Mouse (Mus musculus) CH12.LX (cell line): ENCODE measurements around the gene Lbhd1. TPM values are rescaled to one million over a fixed set of nuclear protein-coding genes. Genes with fewer than 3 reads are reported as not detected.

Experiments used
- DNase-seq: peaks from one replicate; pipeline ENCODE4 v3.0.0-alpha.2; 2013; ENCODE audit errors: extremely low read depth
- H3K27ac ChIP-seq: 2 replicates; pipeline ENCODE4 v1.5.1; 2012; ENCODE audit warnings: low read depth, mild to moderate bottlenecking, control low read depth, moderate library complexity; ENCODE audit not compliant: insufficient read depth
- H3K27me3 ChIP-seq: replicated peaks from 2 replicates; pipeline ENCODE3; 2012; ENCODE audit warnings: inconsistent platforms
- H3K36me3 ChIP-seq, 2 experiments: replicated peaks in 1 of 2; 2 replicates each; pipeline versions ENCODE3 to v1.6.1; 2012; ENCODE audit warnings: inconsistent platforms in 1 of 2, low read length in 1 of 2, mild to moderate bottlenecking in 1 of 2, mixed read lengths in 1 of 2, moderate library complexity in 1 of 2; ENCODE audit not compliant: control insufficient read depth in 1 of 2, insufficient read depth in 1 of 2
- H3K4me1 ChIP-seq, 2 experiments: 2 replicates each; pipeline ENCODE4 v1.6.1; 2012; ENCODE audit warnings: inconsistent platforms in 1 of 2, moderate library complexity in 1 of 2; ENCODE audit not compliant: insufficient read depth in 2 of 2, control insufficient read depth in 1 of 2
- H3K4me2 ChIP-seq: 2 replicates; pipeline ENCODE4 v1.6.1; 2012; ENCODE audit warnings: low read depth, mild to moderate bottlenecking, control low read depth; ENCODE audit not compliant: poor library complexity, insufficient read depth, severe bottlenecking
- H3K4me3 ChIP-seq, 3 experiments: fragments of 150-350 bp in 1 of 3; sonication (generic) in 1 of 3; replicated peaks in 1 of 3; 2 replicates each; pipeline versions ENCODE3 to v1.5.1; 2011 to 2012; ENCODE audit warnings: low read depth in 2 of 3, low read length in 2 of 3, mild to moderate bottlenecking in 2 of 3, moderate library complexity in 2 of 3, control low read depth in 1 of 3, improper control_type of control experiment in 1 of 3, inconsistent platforms in 1 of 3, mixed read lengths in 1 of 3; ENCODE audit not compliant: poor library complexity in 1 of 3
- H3K79me2 ChIP-seq: replicated peaks from 2 replicates; pipeline ENCODE4 v1.6.1; 2012; ENCODE audit warnings: mild to moderate bottlenecking, moderate library complexity; ENCODE audit not compliant: control insufficient read depth, poor library complexity, insufficient read depth, severe bottlenecking; ENCODE audit errors: extremely low read depth
- H3K9ac ChIP-seq: 2 replicates; pipeline ENCODE4 v1.6.1; 2012; ENCODE audit warnings: low read depth, mild to moderate bottlenecking, control low read depth, moderate library complexity; ENCODE audit not compliant: insufficient read depth
- H3K9me3 ChIP-seq: replicated peaks from 2 replicates; pipeline ENCODE3; 2012; ENCODE audit warnings: low read length, inconsistent platforms, mixed read lengths
- BHLHE40 ChIP-seq: IDR thresholded peaks from 2 replicates; pipeline ENCODE4 v1.6.1; 2011; ENCODE audit warnings: mild to moderate bottlenecking, low read depth, low read length, improper control_type of control experiment
- CHD1 ChIP-seq: IDR thresholded peaks from 2 replicates; pipeline ENCODE4 v1.6.1; 2012; ENCODE audit warnings: low read depth, low read length, improper control_type of control experiment, inconsistent platforms
- CHD2 ChIP-seq: IDR thresholded peaks from 2 replicates; pipeline ENCODE4 v1.6.1; 2011; ENCODE audit warnings: low read length, improper control_type of control experiment
- CTCF ChIP-seq, 2 experiments: IDR thresholded peaks in 1 of 2; conservative IDR thresholded peaks in 1 of 2; 2 replicates each; pipeline ENCODE4 v1.5.1; 2011 to 2012; ENCODE audit warnings: low read depth in 2 of 2, low read length in 2 of 2, improper control_type of control experiment in 1 of 2, inconsistent platforms in 1 of 2, mild to moderate bottlenecking in 1 of 2, moderate library complexity in 1 of 2
- EP300 ChIP-seq: IDR thresholded peaks from 2 replicates; pipeline ENCODE4 v1.6.1; 2011; ENCODE audit warnings: low read length, improper control_type of control experiment
- ETS1 ChIP-seq: conservative IDR thresholded peaks from 2 replicates; pipeline ENCODE4 v1.6.1; 2012; ENCODE audit warnings: low read depth, mild to moderate bottlenecking, inconsistent platforms, low read length, improper control_type of control experiment, moderate library complexity
- GABPA ChIP-seq: IDR thresholded peaks from 2 replicates; pipeline ENCODE4 v1.6.1; 2012; ENCODE audit warnings: low read depth, low read length, improper control_type of control experiment, inconsistent platforms; ENCODE audit not compliant: insufficient replicate concordance
- JUN ChIP-seq: IDR thresholded peaks from 2 replicates; pipeline ENCODE4 v1.6.1; 2011; ENCODE audit warnings: low read depth, mild to moderate bottlenecking, low read length, improper control_type of control experiment, moderate library complexity; ENCODE audit not compliant: insufficient read depth
- KAT2A ChIP-seq: IDR thresholded peaks from 2 replicates; pipeline ENCODE4 v1.6.1; 2012; ENCODE audit warnings: low read length, improper control_type of control experiment, inconsistent platforms; ENCODE audit not compliant: insufficient replicate concordance
- MAFK ChIP-seq: IDR thresholded peaks from 2 replicates; pipeline ENCODE4 v1.6.1; 2011; ENCODE audit warnings: low read length, improper control_type of control experiment; ENCODE audit not compliant: insufficient replicate concordance
- MEF2A ChIP-seq: IDR thresholded peaks from 2 replicates; pipeline ENCODE4 v1.6.1; 2014; ENCODE audit warnings: low read depth, mild to moderate bottlenecking, inconsistent platforms, low read length, improper control_type of control experiment, borderline replicate concordance
- MXI1 ChIP-seq: IDR thresholded peaks from 2 replicates; pipeline ENCODE4 v1.6.1; 2011; ENCODE audit warnings: mild to moderate bottlenecking, low read depth, low read length, improper control_type of control experiment
- NELFE ChIP-seq: IDR thresholded peaks from 2 replicates; pipeline ENCODE4 v1.6.1; 2011; ENCODE audit warnings: low read depth, low read length, improper control_type of control experiment
- PAX5 ChIP-seq: IDR thresholded peaks from 2 replicates; pipeline ENCODE4 v1.6.1; 2012; ENCODE audit warnings: low read length, inconsistent platforms, mixed read lengths
- POLR2A ChIP-seq: IDR thresholded peaks from 2 replicates; pipeline ENCODE4 v1.6.1; 2011; ENCODE audit warnings: low read depth, mild to moderate bottlenecking, improper control_type of control experiment, low read length
- RAD21 ChIP-seq: IDR thresholded peaks from 2 replicates; pipeline ENCODE4 v1.6.1; 2011; ENCODE audit warnings: low read depth, mild to moderate bottlenecking, low read length, improper control_type of control experiment, moderate library complexity
- RCOR1 ChIP-seq: conservative IDR thresholded peaks from 2 replicates; pipeline ENCODE4 v1.6.1; 2012; ENCODE audit warnings: low read depth, mild to moderate bottlenecking, inconsistent platforms, low read length, improper control_type of control experiment
- SIN3A ChIP-seq: IDR thresholded peaks from 2 replicates; pipeline ENCODE4 v1.6.1; 2012; ENCODE audit warnings: low read length, improper control_type of control experiment, inconsistent platforms
- TCF12 ChIP-seq: IDR thresholded peaks from 2 replicates; pipeline ENCODE4 v1.6.1; 2014; ENCODE audit warnings: low read depth, mild to moderate bottlenecking, inconsistent platforms, low read length, improper control_type of control experiment
- UBTF ChIP-seq: IDR thresholded peaks from 2 replicates; pipeline ENCODE4 v1.6.1; 2012; ENCODE audit warnings: low read depth, mild to moderate bottlenecking, inconsistent platforms, low read length, improper control_type of control experiment, moderate library complexity
- USF1 ChIP-seq: IDR thresholded peaks from 2 replicates; pipeline ENCODE4 v1.6.1; 2014; ENCODE audit warnings: low read depth, mild to moderate bottlenecking, inconsistent platforms, low read length, improper control_type of control experiment
- USF2 ChIP-seq: conservative IDR thresholded peaks from 2 replicates; pipeline ENCODE4 v1.6.1; 2011; ENCODE audit warnings: low read depth, low read length, improper control_type of control experiment
- ZC3H11A ChIP-seq: IDR thresholded peaks from 2 replicates; pipeline ENCODE4 v1.6.1; 2012; ENCODE audit warnings: low read depth, mild to moderate bottlenecking, inconsistent platforms, low read length, improper control_type of control experiment
- ZKSCAN1 ChIP-seq: IDR thresholded peaks from 2 replicates; pipeline ENCODE4 v1.6.1; 2012; ENCODE audit warnings: low read depth, inconsistent platforms, low read length, improper control_type of control experiment, borderline replicate concordance
- ZMIZ1 ChIP-seq: IDR thresholded peaks from 2 replicates; pipeline ENCODE4 v1.6.1; 2012; ENCODE audit warnings: low read depth, mild to moderate bottlenecking, inconsistent platforms, low read length, improper control_type of control experiment
- ZNF384 ChIP-seq: IDR thresholded peaks from 2 replicates; pipeline ENCODE4 v1.6.1; 2012; ENCODE audit warnings: low read depth, low read length, improper control_type of control experiment, inconsistent platforms
- dilution Hi-C: fragments of 300-500 bp; cut with MboI; formaldehyde crosslinking; loops from 2 replicates; pipeline ENCODE4 v1.14.3; 2020; ENCODE audit warnings: low sequenced_read_pairs; ENCODE audit not compliant: extremely low pct_unique_long_range_greater_than_20kb, extremely low pct_ligation_motif_present
- in situ Hi-C: fragments of 300-500 bp; cut with MboI; formaldehyde crosslinking; loops from 3 replicates; pipeline ENCODE4 v1.14.3; 2019; ENCODE audit warnings: low sequenced_read_pairs, low pct_ligation_motif_present, low pct_unique_long_range_greater_than_20kb, mixed read lengths
- polyA plus RNA-seq: library from polyadenylated mRNA; unstranded; fragments of >175 nt; gene quantifications from 2 replicates; pipeline ENCODE4 v1.2.1, GENCODE M21; 2012; ENCODE audit warnings: low read depth; ENCODE audit not compliant: insufficient read length
- total RNA-seq, 2 experiments: library from RNA; depleted of rRNA; stranded (reverse); fragments of 300-350 nt in 1 of 2; fragments of >200 nt in 1 of 2; gene quantifications; 2 replicates each; pipeline ENCODE4 v1.2.3; 2012 to 2014

Lbhd1 gene
- total and polyA plus RNA-seq, 3 experiments: 7.5 to 50.4 (median 15.6) TPM

- TF ChIP-seq ZMIZ1: peak; percentile 57; the same call in 1 of the 2 replicates
- TF ChIP-seq CHD2: no peak
- peak; percentile 63; the same call in 1 of the 2 replicates for TF ChIP-seq TCF12
- TF ChIP-seq RAD21: no peak
- no peak for TF ChIP-seq ZC3H11A
- TF ChIP-seq ETS1: no peak
- no peak for TF ChIP-seq USF2
- no peak for TF ChIP-seq PAX5
- peak; percentile 62; the same call in 1 of the 2 replicates for TF ChIP-seq POLR2A
- peak; percentile 72 for TF ChIP-seq SIN3A
- no peak for TF ChIP-seq GABPA
- 0 out of 2 replicates have a peak, but pooled peaks have one; percentile 53 for TF ChIP-seq KAT2A
- TF ChIP-seq ZNF384: no peak
- TF ChIP-seq EP300: no peak
- peak; percentile 68; the same call in 1 of the 2 replicates for TF ChIP-seq UBTF
Observed at GRCm38 (mm10) chr19:8929224-8930088, 45.9 kb downstream of the Lbhd1 start, which contains the start of the genes Rom1 and Eml3 (continued).

DNA sequence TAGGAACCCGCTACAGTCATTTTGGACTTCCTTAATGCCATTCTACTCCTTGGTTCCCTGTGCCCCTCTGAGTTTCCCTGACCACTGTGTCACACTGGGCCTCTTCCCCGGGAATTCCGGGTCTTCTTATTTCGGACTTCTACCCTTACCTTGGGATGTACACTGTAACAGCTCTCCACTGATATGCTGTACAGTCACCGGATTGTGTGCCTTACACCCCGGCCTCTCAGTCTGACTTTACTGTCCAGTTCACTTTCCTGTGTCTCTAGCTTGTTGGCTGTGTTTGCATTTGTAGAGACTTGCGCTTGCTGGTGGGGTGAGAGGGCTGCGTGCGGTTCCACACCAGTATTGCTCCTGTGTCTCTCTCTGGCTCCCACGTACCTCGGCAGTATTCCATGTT lies 46.6 kb downstream of the Lbhd1 start:
- peak overlapping the region; percentile 75 for H3K27ac ChIP-seq
- H3K36me3 ChIP-seq: peaks cover 42 to 78% of the 10 kb centered on the region in 2 experiments
- in situ Hi-C loops: no loop called here
- no peaks in the 10 kb centered on the region for H3K9me3 ChIP-seq
- H3K9ac ChIP-seq: peak overlapping the region; percentile 83
- peaks cover 12 to 31% of the 10 kb centered on the region in 2 experiments; a peak in 3 of 4 replicates for H3K4me1 ChIP-seq
- peak overlapping the region; percentile 76 for H3K4me2 ChIP-seq
- TF ChIP-seq TCF12: no peak
- TF ChIP-seq MAFK: no peak
- TF ChIP-seq ZC3H11A: no peak
- no peak for TF ChIP-seq EP300
- TF ChIP-seq USF2: no peak
- TF ChIP-seq NELFE: no peak
- TF ChIP-seq USF1: no peak
- no peak for TF ChIP-seq CHD1
- no peak; the same call in 1 of the 2 replicates for TF ChIP-seq MXI1
- no peak for TF ChIP-seq ZKSCAN1
- no peak for TF ChIP-seq MEF2A
- no peak for TF ChIP-seq BHLHE40
- no peak for TF ChIP-seq JUN
- no peak for TF ChIP-seq RCOR1
- no peak for TF ChIP-seq CTCF (conservative IDR thresholded peaks at IDR 0.05 in 1 of 2, IDR thresholded peaks at IDR 0.05 in 1 of 2; ENCODE audit: low read depth in 2 of 2, low read length in 2 of 2)
- no peak for DNase-seq
- H3K4me3 ChIP-seq: peak overlapping the region; percentile 80 to 93 (median 89)
- dilution Hi-C loops: no loop called here
- H3K79me2 ChIP-seq: peaks cover 6% of the 10 kb centered on the region; the same call in 1 of the 2 replicates
- no peaks in the 10 kb centered on the region for H3K27me3 ChIP-seq
